Mouse (Mus musculus) frontal cortex, adult 2 months (tissue): ENCODE data around the gene 6030468B19Rik. TPM values are rescaled to one million over a fixed set of nuclear protein-coding genes. Genes with fewer than 3 reads are reported as not detected.
"Not testable (repeated sequence)": the region's sequence is repeated elsewhere in the genome, so short reads cannot be mapped to it uniquely, and the experiment has no call there.

Experiments
- DNase-seq, 2 experiments: peaks; one replicate each; pipeline ENCODE4 v3.0.0; 2022; ENCODE audit warnings: low spot score in 1 of 2; ENCODE audit errors: extremely low spot score in 1 of 2
- polyA plus RNA-seq: library from polyadenylated mRNA; depleted of rRNA; stranded (reverse); fragments of >200 nt; gene quantifications from 2 replicates; pipeline ENCODE4 v1.2.3, GENCODE M21; 2012

Gene 6030468B19Rik
- polyA plus RNA-seq, 1 experiment, result 0.32 TPM

GRCm38 (mm10) chr11:117778031-117778430 is 19.4 kb upstream of the 6030468B19Rik start:
- DNase-seq, result no peak

GRCm38 (mm10) chr11:117778851-117779433 is 18.5 kb upstream of the 6030468B19Rik start:
- no peak for DNase-seq

- peak in 1 of 2 experiments; percentile 34 for DNase-seq
These were observed 17.8 kb upstream of the 6030468B19Rik start for GRCm38 (mm10) chr11:117779434-117780198.

GRCm38 (mm10) chr11:117780199-117780515 is 17.3 kb upstream of the 6030468B19Rik start:
- DNase-seq, result no peak

GRCm38 (mm10) chr11:117780582-117781111 is 16.8 kb upstream of the 6030468B19Rik start:
- peak in 1 of 2 experiments; percentile 56 for DNase-seq

- DNase-seq, result no peak
These were observed 16.1 kb upstream of the 6030468B19Rik start for GRCm38 (mm10) chr11:117781199-117781821.

- no peak for DNase-seq
These were observed 15.3 kb upstream of the 6030468B19Rik start, which contains the start of the genes Tmc8 and Tmc6 for GRCm38 (mm10) chr11:117781993-117782704. Tmc8 (plus strand) TSS chr11:117782076. Tmc6 (minus strand) TSS chr11:117782198.

GRCm38 (mm10) chr11:117782705-117783034 is 14.8 kb upstream of the 6030468B19Rik start:
- DNase-seq, result no peak

- DNase-seq, result peak in 1 of 2 experiments; percentile 61
These were observed 14.4 kb upstream of the 6030468B19Rik start for GRCm38 (mm10) chr11:117783089-117783488.

- no peak for DNase-seq
These were observed 13.7 kb upstream of the 6030468B19Rik start for GRCm38 (mm10) chr11:117783683-117784309.

GRCm38 (mm10) chr11:117786294-117786693 is 11.2 kb upstream of the 6030468B19Rik start:
- peak in 1 of 2 experiments; percentile 69 for DNase-seq

- not testable (repeated sequence) for DNase-seq
These were observed 9.0 kb upstream of the 6030468B19Rik start for GRCm38 (mm10) chr11:117788481-117788880.

GRCm38 (mm10) chr11:117790286-117790685 is 7.2 kb upstream of the 6030468B19Rik start:
- DNase-seq, result peak in 1 of 2 experiments; percentile 74

- DNase-seq, result no peak
These were observed 6.6 kb upstream of the 6030468B19Rik start for GRCm38 (mm10) chr11:117790703-117791440.

- no peak for DNase-seq
These were observed 6.1 kb upstream of the 6030468B19Rik start for GRCm38 (mm10) chr11:117791441-117791761.

GRCm38 (mm10) chr11:117792281-117792888 is 5.1 kb upstream of the 6030468B19Rik start:
- DNase-seq, result no peak

- DNase-seq, result no peak
These were observed 3.4 kb upstream of the 6030468B19Rik start for GRCm38 (mm10) chr11:117794035-117794551.

- DNase-seq, result no peak
These were observed 506 bp upstream of the 6030468B19Rik start for GRCm38 (mm10) chr11:117796954-117797353.

- no peak for DNase-seq
These were observed 691 bp downstream of the 6030468B19Rik start for GRCm38 (mm10) chr11:117798160-117798541.
